20 mouse cellular contexts compared by ENCODE assay signal in genomic region chr17:32358192-32358942, GRCm38 (mm10).
"Had no signal": no experiment of that assay in that cellular context is flagged by ENCODE, and none has a peak within 500 bp of the region (broad histone marks: within the 10 kb centered on the region; RNA-seq: fewer than 3 reads in every experiment).

No protein-coding gene starts in this region.

- H3K4me3 ChIP-seq: kidney, embryonic 15.5 days; limb, embryonic 12.5 days; limb, embryonic 15.5 days; midbrain, embryonic 13.5 days; neural tube, embryonic 12.5 days; neural tube, embryonic 15.5 days had no signal

- DNase-seq: kidney, adult 18-20 months; kidney, postnatal 10 days; kidney, postnatal 36 days; layer of hippocampus, adult 9-11 months; liver, postnatal 0 days; lung, embryonic 14.5 days; right cerebral cortex, adult 18-20 months; right cerebral cortex, postnatal 14 days; right cerebral cortex, postnatal 4 days; thymus, postnatal 25 days had no signal

- H3K9ac ChIP-seq: kidney, embryonic 15.5 days; limb, embryonic 12.5 days; limb, embryonic 15.5 days; liver, embryonic 14.5 days; liver, postnatal 0 days; lung, embryonic 14.5 days; midbrain, embryonic 13.5 days; neural tube, embryonic 12.5 days; neural tube, embryonic 15.5 days had no signal

- ATAC-seq: liver, postnatal 0 days; lung, postnatal 0 days; midbrain, embryonic 13.5 days had no signal

- H3K27ac ChIP-seq: kidney, embryonic 15.5 days; limb, embryonic 12.5 days; limb, embryonic 15.5 days; liver, embryonic 14.5 days; macrophage; midbrain, embryonic 13.5 days; neural tube, embryonic 12.5 days; neural tube, embryonic 15.5 days; stomach, postnatal 0 days had no signal

- H3K27me3 ChIP-seq: kidney, embryonic 15.5 days; limb, embryonic 12.5 days; limb, embryonic 15.5 days; midbrain, embryonic 13.5 days; neural tube, embryonic 12.5 days; neural tube, embryonic 15.5 days had no signal

- H3K9me3 ChIP-seq: kidney, embryonic 15.5 days; limb, embryonic 12.5 days; limb, embryonic 15.5 days; midbrain, embryonic 13.5 days; neural tube, embryonic 12.5 days; neural tube, embryonic 15.5 days had no signal
